Mouse (Mus musculus) c-Kit-positive CD71-negative TER-119-negative erythroid progenitor cells, embryonic 14.5 days (primary cell): ENCODE results near the gene Nme9.

Experiments
- DNase-seq: peaks from one replicate; pipeline ENCODE4 v3.0.0-alpha.2; 2013; ENCODE audit warnings: low read depth

Gene Nme9

GRCm38 (mm10) chr9:99484632-99485031 lies 33.4 kb downstream of the Nme9 start:
- no peak for DNase-seq

- no peak for DNase-seq
These were observed 33.9 kb downstream of the Nme9 start for GRCm38 (mm10) chr9:99485144-99485543.

GRCm38 (mm10) chr9:99487126-99487695 lies 35.9 kb downstream of the Nme9 start:
- DNase-seq: no peak

DNA sequence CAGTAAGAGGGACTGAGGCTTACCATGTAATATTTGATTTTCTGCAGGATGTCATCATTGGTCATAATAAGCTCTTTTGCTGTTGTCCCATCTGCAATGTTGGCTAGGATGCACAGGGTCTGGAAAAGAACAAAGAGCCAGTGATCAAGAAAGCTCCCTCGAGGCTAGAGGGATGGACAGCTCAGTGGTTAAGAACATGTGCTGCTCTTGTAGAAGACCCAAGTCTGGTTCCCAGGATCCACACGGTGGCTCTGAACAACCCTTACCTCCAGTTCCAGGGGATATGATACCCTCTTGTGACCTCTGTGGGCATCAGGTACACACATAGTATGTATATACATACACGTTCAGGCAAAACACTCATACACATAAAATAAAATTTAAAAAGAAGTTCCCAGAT lies 36.6 kb downstream of the Nme9 start:
- no peak for DNase-seq

DNA sequence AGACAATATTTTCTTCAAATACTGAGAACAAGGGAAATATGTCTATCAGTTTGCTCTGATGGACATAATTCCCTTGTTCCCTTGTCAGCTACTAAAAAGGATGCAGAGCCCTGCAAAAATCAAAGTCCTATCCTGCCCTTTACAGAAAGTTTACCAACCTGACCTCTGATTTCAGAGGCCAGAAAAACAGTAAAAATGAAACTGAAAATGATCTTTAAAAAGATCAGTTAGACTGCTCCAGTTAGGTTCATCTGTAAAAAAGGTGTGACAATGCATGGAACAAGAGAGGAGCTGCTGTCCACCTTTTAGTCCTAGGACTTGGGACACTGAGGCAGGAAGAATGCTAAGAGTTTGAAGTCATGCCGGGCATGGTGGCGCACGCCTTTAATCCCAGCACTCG lies 39.8 kb downstream of the Nme9 start:
- no peak for DNase-seq

DNA sequence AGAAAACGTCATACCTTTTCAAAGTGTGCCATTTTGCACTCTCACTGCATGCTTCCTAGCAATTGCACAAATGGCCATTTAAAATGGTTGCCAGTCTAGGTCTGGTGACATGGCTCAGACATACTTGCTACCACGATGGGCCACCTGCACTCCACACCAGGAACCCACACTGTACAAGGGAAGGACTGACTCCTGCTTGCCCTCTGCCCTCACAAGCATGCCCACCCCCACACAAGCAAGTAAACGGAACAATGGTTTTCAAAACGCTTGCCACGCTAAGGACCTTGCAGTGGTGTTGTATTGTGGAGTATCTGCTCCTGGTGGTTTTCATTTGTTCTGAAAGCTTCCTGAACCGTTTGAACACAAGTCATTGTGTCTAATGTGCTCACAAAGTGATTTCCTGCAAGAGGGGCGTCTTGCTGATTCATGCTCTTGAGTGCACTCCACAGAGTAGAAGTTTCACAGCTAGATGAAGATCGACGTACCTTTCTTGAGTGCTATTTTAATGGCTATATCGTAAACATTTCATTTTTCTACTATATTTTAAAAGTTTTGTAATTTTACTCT lies 41.4 kb downstream of the Nme9 start:
- no peak for DNase-seq

DNA sequence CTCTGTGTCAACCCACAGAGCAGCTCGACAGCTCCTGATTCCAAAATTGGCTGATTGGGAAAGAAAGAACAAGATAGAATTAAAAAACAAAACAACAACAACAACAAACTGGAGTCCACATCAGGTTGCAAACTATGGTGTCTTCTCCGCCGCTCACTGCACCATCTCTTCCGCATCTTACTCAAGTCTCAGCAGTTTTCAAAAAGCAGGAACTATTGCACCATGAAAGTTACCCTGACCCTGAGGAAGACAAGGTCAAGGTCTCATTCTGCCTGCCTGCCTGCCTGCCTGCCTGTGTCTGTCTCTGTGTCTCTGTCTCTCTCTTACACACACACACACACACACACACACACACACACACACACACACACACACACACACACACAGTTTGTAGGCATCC lies 48.1 kb downstream of the Nme9 start:
- DNase-seq: no peak

- DNase-seq: no peak
These were observed 54.6 kb downstream of the Nme9 start for GRCm38 (mm10) chr9:99505875-99506274.
